Mouse (Mus musculus): ENCODE results near the gene Faap100. TPM values are rescaled to one million over a fixed set of nuclear protein-coding genes. Genes with fewer than 3 reads are reported as not detected.

Faap100 gene
- polyA plus RNA-seq, 1 experiment, result 57.8 TPM

- TF ChIP-seq POLR2A (IDR thresholded peaks at IDR 0.05; ENCODE audit: control insufficient read depth, low read depth, low read length) (no peak), CTCF (IDR thresholded peaks at IDR 0.05; ENCODE audit: control insufficient read depth, insufficient read depth, insufficient replicate concordance, low read depth, low read length) (no peak)
- H3K27ac ChIP-seq (ENCODE audit: control insufficient read depth, insufficient read depth, low read depth, low read length), result no peak overlapping the region
- no peaks in the 10 kb centered on the region for H3K4me1 ChIP-seq (ENCODE audit: control insufficient read depth, insufficient read depth, low read length)
- H3K27me3 ChIP-seq (ENCODE audit: control insufficient read depth, insufficient read depth, low read length), result no peaks in the 10 kb centered on the region
- H3K4me3 ChIP-seq (ENCODE audit: control insufficient read depth, low read depth, low read length), result no peak overlapping the region
- peaks cover 3% of the 10 kb centered on the region for H3K36me3 ChIP-seq (ENCODE audit: control insufficient read depth, insufficient read depth, low read length)
Observed at GRCm38 (mm10) chr11:120406445-120406844, 27.9 kb upstream of the Faap100 start.

- no peak overlapping the region for H3K27ac ChIP-seq (ENCODE audit: control insufficient read depth, insufficient read depth, low read depth, low read length)
- peaks cover 3% of the 10 kb centered on the region for H3K36me3 ChIP-seq (ENCODE audit: control insufficient read depth, insufficient read depth, low read length)
- TF ChIP-seq POLR2A (IDR thresholded peaks at IDR 0.05; ENCODE audit: control insufficient read depth, low read depth, low read length) (no peak), CTCF (IDR thresholded peaks at IDR 0.05; ENCODE audit: control insufficient read depth, insufficient read depth, insufficient replicate concordance, low read depth, low read length) (no peak)
- no peaks in the 10 kb centered on the region for H3K27me3 ChIP-seq (ENCODE audit: control insufficient read depth, insufficient read depth, low read length)
- no peak overlapping the region for H3K4me3 ChIP-seq (ENCODE audit: control insufficient read depth, low read depth, low read length)
- H3K4me1 ChIP-seq (ENCODE audit: control insufficient read depth, insufficient read depth, low read length), result no peaks in the 10 kb centered on the region
Observed at GRCm38 (mm10) chr11:120405867-120406266, 27.3 kb upstream of the Faap100 start.

GRCm38 (mm10) chr11:120404814-120405213 is 26.2 kb upstream of the Faap100 start:
- TF ChIP-seq POLR2A (IDR thresholded peaks at IDR 0.05; ENCODE audit: control insufficient read depth, low read depth, low read length), result no peak
- no peak for TF ChIP-seq CTCF (IDR thresholded peaks at IDR 0.05; ENCODE audit: control insufficient read depth, insufficient read depth, insufficient replicate concordance, low read depth, low read length)
- no peaks in the 10 kb centered on the region for H3K4me1 ChIP-seq (ENCODE audit: control insufficient read depth, insufficient read depth, low read length)
- peaks cover 5% of the 10 kb centered on the region for H3K36me3 ChIP-seq (ENCODE audit: control insufficient read depth, insufficient read depth, low read length)
- H3K27ac ChIP-seq (ENCODE audit: control insufficient read depth, insufficient read depth, low read depth, low read length), result no peak overlapping the region
- no peaks in the 10 kb centered on the region for H3K27me3 ChIP-seq (ENCODE audit: control insufficient read depth, insufficient read depth, low read length)
- H3K4me3 ChIP-seq (ENCODE audit: control insufficient read depth, low read depth, low read length), result no peak overlapping the region

- peaks cover 4% of the 10 kb centered on the region for H3K36me3 ChIP-seq (ENCODE audit: control insufficient read depth, insufficient read depth, low read length)
Observed at GRCm38 (mm10) chr11:120399319-120399718, 20.8 kb upstream of the Faap100 start.

DNA sequence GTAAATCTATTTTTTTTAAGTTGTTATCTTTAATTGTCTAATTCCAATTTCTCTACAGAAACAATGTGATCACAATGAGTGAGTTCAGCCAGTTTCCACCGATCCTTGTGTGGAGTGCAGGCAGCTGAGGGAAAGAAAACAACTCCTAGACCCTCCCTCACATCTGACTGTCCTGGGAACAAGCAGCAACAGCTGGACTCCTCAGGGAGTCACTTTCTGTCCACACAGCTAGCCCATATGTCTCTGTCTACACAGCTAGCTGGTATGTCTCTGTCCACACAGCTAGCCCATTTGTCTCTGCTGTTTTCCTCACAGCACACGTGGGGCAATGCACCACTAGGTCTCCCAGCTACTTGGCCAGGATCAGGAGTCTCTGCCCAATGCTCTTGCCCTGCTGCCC is 19.0 kb upstream of the Faap100 start:
- TF ChIP-seq POLR2A (IDR thresholded peaks at IDR 0.05; ENCODE audit: control insufficient read depth, low read depth, low read length), result no peak
- TF ChIP-seq CTCF (IDR thresholded peaks at IDR 0.05; ENCODE audit: control insufficient read depth, insufficient read depth, insufficient replicate concordance, low read depth, low read length), result no peak
- Histone ChIP-seq H3K4me1 (ENCODE audit: control insufficient read depth, insufficient read depth, low read length) (no peaks in the 10 kb centered on the region), H3K4me3 (ENCODE audit: control insufficient read depth, low read depth, low read length) (no peak overlapping the region), H3K36me3 (ENCODE audit: control insufficient read depth, insufficient read depth, low read length) (peaks cover 4% of the 10 kb centered on the region), H3K27ac (ENCODE audit: control insufficient read depth, insufficient read depth, low read depth, low read length) (no peak overlapping the region), H3K27me3 (ENCODE audit: control insufficient read depth, insufficient read depth, low read length) (no peaks in the 10 kb centered on the region)

More at GRCm38 (mm10) chr11:120399319-120399718, 20.8 kb upstream of the Faap100 start:
- Histone ChIP-seq H3K4me1 (ENCODE audit: control insufficient read depth, insufficient read depth, low read length) (no peaks in the 10 kb centered on the region), H3K27ac (ENCODE audit: control insufficient read depth, insufficient read depth, low read depth, low read length) (no peak overlapping the region), H3K4me3 (ENCODE audit: control insufficient read depth, low read depth, low read length) (no peak overlapping the region), H3K27me3 (ENCODE audit: control insufficient read depth, insufficient read depth, low read length) (no peaks in the 10 kb centered on the region)
- no peak for TF ChIP-seq POLR2A (IDR thresholded peaks at IDR 0.05; ENCODE audit: control insufficient read depth, low read depth, low read length)

- TF ChIP-seq POLR2A (IDR thresholded peaks at IDR 0.05; ENCODE audit: control insufficient read depth, low read depth, low read length), result no peak
- TF ChIP-seq CTCF (IDR thresholded peaks at IDR 0.05; ENCODE audit: control insufficient read depth, insufficient read depth, insufficient replicate concordance, low read depth, low read length), result no peak
- Histone ChIP-seq H3K4me3 (ENCODE audit: control insufficient read depth, low read depth, low read length) (no peak overlapping the region), H3K27ac (ENCODE audit: control insufficient read depth, insufficient read depth, low read depth, low read length) (no peak overlapping the region), H3K27me3 (ENCODE audit: control insufficient read depth, insufficient read depth, low read length) (no peaks in the 10 kb centered on the region), H3K36me3 (ENCODE audit: control insufficient read depth, insufficient read depth, low read length) (peaks cover 4% of the 10 kb centered on the region), H3K4me1 (ENCODE audit: control insufficient read depth, insufficient read depth, low read length) (no peaks in the 10 kb centered on the region)
Observed at GRCm38 (mm10) chr11:120395661-120396060, 17.1 kb upstream of the Faap100 start.

DNA sequence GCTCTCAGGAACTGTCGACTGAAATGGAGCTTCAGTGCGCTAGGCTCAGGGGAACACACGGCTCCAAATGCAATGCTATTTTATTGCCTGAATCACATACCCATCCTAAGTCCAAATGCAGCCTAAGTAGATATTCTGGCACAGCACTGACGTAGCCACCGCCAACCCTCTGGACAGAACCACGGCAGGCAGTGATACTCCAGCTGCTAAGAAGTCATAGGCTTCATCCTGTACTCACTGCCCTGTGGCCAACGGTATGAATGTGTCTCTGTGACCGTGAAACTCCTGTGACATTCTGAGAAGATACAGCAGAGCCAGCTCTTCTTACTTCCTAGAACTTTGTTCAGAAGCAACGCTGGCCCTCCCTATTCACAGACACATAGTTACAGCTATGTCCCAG is 10.0 kb upstream of the Faap100 start:
- Histone ChIP-seq H3K36me3 (ENCODE audit: control insufficient read depth, insufficient read depth, low read length) (peaks cover 4% of the 10 kb centered on the region), H3K4me3 (ENCODE audit: control insufficient read depth, low read depth, low read length) (no peak overlapping the region), H3K4me1 (ENCODE audit: control insufficient read depth, insufficient read depth, low read length) (no peaks in the 10 kb centered on the region), H3K27ac (ENCODE audit: control insufficient read depth, insufficient read depth, low read depth, low read length) (no peak overlapping the region), H3K27me3 (ENCODE audit: control insufficient read depth, insufficient read depth, low read length) (no peaks in the 10 kb centered on the region)
- TF ChIP-seq POLR2A (IDR thresholded peaks at IDR 0.05; ENCODE audit: control insufficient read depth, low read depth, low read length) (no peak), CTCF (IDR thresholded peaks at IDR 0.05; ENCODE audit: control insufficient read depth, insufficient read depth, insufficient replicate concordance, low read depth, low read length) (no peak)

- peaks cover 4% of the 10 kb centered on the region for H3K36me3 ChIP-seq (ENCODE audit: control insufficient read depth, insufficient read depth, low read length)
- H3K4me3 ChIP-seq (ENCODE audit: control insufficient read depth, low read depth, low read length), result no peak overlapping the region
- TF ChIP-seq CTCF (IDR thresholded peaks at IDR 0.05; ENCODE audit: control insufficient read depth, insufficient read depth, insufficient replicate concordance, low read depth, low read length) (no peak), POLR2A (IDR thresholded peaks at IDR 0.05; ENCODE audit: control insufficient read depth, low read depth, low read length) (no peak)
- H3K4me1 ChIP-seq (ENCODE audit: control insufficient read depth, insufficient read depth, low read length), result no peaks in the 10 kb centered on the region
- no peak overlapping the region for H3K27ac ChIP-seq (ENCODE audit: control insufficient read depth, insufficient read depth, low read depth, low read length)
- no peaks in the 10 kb centered on the region for H3K27me3 ChIP-seq (ENCODE audit: control insufficient read depth, insufficient read depth, low read length)
Observed at GRCm38 (mm10) chr11:120387157-120387556, 8.6 kb upstream of the Faap100 start.

Measured in testis, adult 2 months (tissue).